Mouse (Mus musculus) urinary bladder, adult 18-20 months (tissue): ENCODE results near the gene Tpst1.

Source experiments
- DNase-seq, 2 experiments: peaks; one replicate each; pipeline ENCODE4 v3.0.0; 2022; ENCODE audit warnings: low spot score in 2 of 2, mixed read lengths in 2 of 2

Gene Tpst1

GRCm38 (mm10) chr5:130052510-130052909 is 20.6 kb upstream of the Tpst1 start:
- no peak for DNase-seq

- DNase-seq = no peak
These were observed 20.2 kb upstream of the Tpst1 start for GRCm38 (mm10) chr5:130052955-130053354.

GRCm38 (mm10) chr5:130055688-130056087 is 17.4 kb upstream of the Tpst1 start:
- no peak for DNase-seq

- no peak for DNase-seq
These were observed 16.8 kb upstream of the Tpst1 start for GRCm38 (mm10) chr5:130056303-130056702.

- DNase-seq = no peak
These were observed 13.5 kb upstream of the Tpst1 start for GRCm38 (mm10) chr5:130059413-130060328.

- no peak for DNase-seq
These were observed 12.8 kb upstream of the Tpst1 start for GRCm38 (mm10) chr5:130060329-130060665.

GRCm38 (mm10) chr5:130062096-130062495 is 11.0 kb upstream of the Tpst1 start:
- DNase-seq = no peak

GRCm38 (mm10) chr5:130063760-130064159 is 9.4 kb upstream of the Tpst1 start:
- DNase-seq = no peak

DNA sequence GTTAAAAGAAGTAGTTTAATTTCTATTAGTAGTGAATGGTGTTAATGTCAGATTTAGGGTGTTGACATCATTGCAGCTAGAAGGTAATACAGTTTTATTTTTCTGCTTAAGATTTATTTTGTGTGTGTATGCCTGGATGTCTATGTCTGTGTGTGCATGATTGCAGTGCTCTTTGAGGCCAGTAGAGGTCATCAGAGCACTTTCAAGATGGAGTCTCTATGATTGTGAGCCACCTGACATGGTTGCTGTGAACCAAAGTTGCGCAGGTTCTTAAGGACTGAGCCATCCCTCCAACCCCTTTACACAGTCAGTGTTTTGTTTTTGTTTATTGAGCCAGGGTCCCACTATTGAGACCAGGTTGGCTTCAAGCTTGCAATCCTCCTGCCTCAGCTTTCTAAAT is 7.5 kb upstream of the Tpst1 start:
- DNase-seq = no peak

DNA sequence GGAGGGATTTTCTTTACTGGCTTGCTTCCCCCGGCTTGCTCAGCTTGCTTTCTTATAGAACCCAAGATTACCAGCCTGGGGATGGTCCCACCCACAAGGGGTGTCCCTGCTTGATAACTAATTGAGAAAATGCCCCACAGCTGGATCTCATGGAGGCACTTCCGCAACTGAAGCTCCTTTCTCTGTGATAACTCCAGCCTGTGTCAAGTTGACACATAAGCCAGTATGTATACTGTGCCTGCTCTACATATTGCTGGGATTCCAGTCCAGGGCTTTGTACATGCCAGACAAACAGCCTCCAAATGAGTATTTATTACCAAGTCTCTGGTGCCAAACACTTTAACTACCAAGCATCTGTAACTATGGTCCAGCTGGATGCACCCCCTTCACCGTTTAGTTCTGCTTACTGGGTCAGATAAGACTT is 5.3 kb upstream of the Tpst1 start:
- no peak for DNase-seq

- peak in 1 of 2 experiments; percentile 67 for DNase-seq
These were observed 1.4 kb downstream of the Tpst1 start for GRCm38 (mm10) chr5:130074491-130074890.

- DNase-seq = no peak
These were observed 3.3 kb downstream of the Tpst1 start for GRCm38 (mm10) chr5:130076396-130076795.

GRCm38 (mm10) chr5:130078096-130078833 is 5.1 kb downstream of the Tpst1 start:
- DNase-seq = no peak

DNA sequence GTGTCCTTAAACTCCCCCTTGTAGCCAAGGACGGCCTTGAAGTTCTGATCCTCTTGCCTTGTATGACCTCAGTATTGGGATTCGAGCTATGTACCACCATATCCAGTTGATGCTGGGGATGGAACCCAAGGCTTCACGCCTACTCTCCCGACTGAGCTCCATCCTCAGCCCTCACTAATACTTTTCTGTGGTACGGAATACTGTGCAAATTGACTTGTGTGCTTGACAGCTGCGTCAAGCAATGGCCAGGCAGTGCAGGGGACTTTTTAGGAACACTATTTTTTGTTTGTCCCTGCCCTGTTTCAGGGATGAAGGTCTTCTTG is 5.7 kb downstream of the Tpst1 start:
- DNase-seq = no peak

DNA sequence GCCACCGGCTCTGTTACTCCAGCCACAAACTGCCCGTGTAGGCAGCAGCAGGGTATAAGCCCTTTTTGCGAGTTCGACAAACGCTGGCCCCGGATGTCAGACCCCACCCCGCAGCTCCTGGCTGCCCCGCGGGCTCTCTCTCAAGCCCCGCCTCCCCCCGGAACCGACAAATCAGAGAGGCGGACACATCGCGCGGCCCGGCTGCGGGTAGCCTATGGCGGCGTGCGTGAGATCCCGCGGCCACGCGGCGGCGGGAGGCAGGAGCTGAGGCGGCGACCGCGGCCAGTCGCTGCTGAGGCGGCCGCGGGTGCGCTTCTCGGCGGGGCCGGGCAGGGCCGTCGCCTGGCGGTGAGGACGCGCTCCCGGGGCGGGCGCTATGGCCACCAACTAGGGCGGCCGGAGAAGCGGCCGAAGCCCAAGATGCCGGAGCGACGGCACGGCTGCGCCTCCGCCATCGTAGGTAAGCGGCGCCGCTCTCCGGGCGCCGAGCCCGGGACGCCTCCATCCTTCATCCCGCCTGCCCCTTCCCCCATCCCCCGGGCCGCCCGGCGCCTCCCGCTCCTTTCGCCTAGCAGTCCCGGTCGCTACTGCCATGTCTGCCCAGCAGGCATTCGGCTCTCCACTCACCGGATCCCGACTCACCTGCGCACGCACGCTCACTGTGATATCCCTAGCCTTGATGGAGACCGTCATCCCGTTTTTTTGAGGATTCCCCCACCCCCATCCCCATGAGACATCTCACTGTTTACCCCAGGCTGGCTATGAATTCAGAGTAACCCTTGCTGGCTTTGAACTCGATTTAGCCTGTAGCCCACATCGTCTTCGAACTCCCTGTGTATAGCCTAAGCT is 6.3 kb downstream of the Tpst1 start:
- peak; percentile 93 to 97 for DNase-seq

GRCm38 (mm10) chr5:130080051-130080681 is 7.0 kb downstream of the Tpst1 start:
- DNase-seq = no peak

DNA sequence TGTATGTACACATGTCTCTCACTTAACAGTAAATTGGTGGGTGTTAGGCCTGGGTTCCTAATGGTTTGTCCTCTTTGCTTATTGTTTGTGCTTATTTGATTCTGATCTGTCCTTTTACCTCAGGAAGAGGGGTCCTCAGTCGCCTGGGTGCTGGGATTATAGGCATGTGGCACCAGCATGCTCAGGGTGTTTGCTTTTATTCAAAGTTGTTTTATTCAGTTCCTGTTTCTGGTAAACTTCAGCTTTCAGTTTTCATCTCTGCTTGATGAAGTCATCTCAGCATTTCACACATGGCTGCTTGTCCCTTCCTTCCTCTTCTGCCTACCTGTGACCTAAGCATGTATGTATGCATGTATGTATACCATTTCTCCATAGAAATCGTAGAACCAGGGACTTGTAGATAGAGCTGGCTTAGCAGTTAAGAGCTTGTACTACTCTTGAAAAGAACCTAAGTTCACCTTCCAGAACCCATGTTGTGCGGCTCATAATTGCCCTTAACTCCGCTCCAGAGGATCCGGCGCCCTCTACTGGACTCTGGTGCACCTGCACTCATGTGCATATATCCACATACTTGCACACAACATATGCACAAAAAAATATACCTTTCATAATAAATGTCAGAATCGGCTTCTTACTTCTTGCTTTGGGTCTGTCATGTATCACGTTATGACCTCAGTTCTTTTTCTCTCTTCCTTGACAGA is 8.2 kb downstream of the Tpst1 start:
- DNase-seq = no peak

DNA sequence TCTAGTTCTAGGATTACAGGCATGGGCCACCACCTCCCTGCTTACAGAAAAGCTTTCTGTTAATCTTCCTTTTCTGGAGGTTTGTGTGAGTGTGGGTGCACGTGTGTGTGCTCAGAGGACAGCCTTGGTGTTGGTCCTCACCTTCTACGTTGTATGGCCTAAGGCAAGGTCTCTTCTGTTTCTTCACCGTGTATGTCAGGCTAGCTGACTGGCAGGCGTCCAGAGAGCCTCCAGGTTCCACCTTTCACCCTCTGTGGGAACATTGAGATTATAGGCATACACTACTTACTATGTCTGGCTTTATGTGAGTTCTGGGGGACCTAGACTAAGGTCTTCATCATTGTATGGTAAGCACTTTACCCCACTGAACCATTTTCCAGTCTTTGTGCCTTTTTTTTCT is 9.3 kb downstream of the Tpst1 start:
- DNase-seq = no peak

GRCm38 (mm10) chr5:130084271-130084670 is 11.1 kb downstream of the Tpst1 start:
- DNase-seq = no peak

GRCm38 (mm10) chr5:130088008-130088407 is 14.9 kb downstream of the Tpst1 start:
- no peak for DNase-seq

DNA sequence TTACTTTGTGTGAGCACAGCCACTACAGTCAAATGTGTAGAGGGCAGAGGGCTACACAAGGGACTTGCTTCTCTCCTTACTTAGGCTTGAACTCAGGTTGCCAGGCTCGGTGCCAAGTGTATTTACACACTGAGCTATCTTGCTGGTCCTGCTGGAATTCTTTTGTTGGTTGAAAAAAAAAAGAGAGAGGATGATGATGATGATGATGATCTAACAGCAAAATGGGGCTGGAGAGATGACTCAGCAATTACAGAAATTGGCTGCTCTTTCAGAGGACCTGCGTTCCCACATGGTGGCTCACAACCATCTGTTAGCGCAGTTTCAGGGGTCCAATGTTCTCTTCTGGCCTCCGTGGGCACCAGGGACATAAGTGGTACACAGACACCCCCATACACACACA is 15.5 kb downstream of the Tpst1 start:
- no peak for DNase-seq
